Mouse (Mus musculus) forebrain, embryonic 11.5 days (tissue): ENCODE data around the gene Map3k10. TPM values are rescaled to one million over a fixed set of nuclear protein-coding genes. Genes with fewer than 3 reads are reported as not detected.

ENCODE experiments used
- ATAC-seq: fragments of 200-750 bp; cut with Nextera tagmentation; replicated peaks from 2 replicates; pipeline ENCODE4 v1.8.0; 2017; ENCODE audit warnings: moderate TSS enrichment; ENCODE audit not compliant: low FRiP score
- DNase-seq: peaks from one replicate; pipeline ENCODE4 v3.0.0-alpha.2; 2017; ENCODE audit warnings: low spot score
- H3K27ac ChIP-seq: fragments of 300-500 bp; sonication (generic); 2 replicates; pipeline ENCODE4 v1.5.1; 2014; ENCODE audit warnings: low read depth, low read length
- H3K27me3 ChIP-seq: fragments of 300-500 bp; sonication (generic); 2 replicates; pipeline ENCODE4 v1.6.1; 2014; ENCODE audit warnings: mild to moderate bottlenecking, low read length, mixed read lengths; ENCODE audit not compliant: control insufficient read depth, insufficient read depth
- H3K36me3 ChIP-seq: fragments of 300-500 bp; sonication (generic); 2 replicates; pipeline ENCODE4 v1.6.1; 2014; ENCODE audit warnings: mild to moderate bottlenecking, low read length, moderate library complexity, mixed read lengths; ENCODE audit not compliant: control insufficient read depth, insufficient read depth
- H3K4me1 ChIP-seq: fragments of 300-500 bp; sonication (generic); replicated peaks from 2 replicates; pipeline ENCODE4 v1.6.1; 2014; ENCODE audit warnings: low read length, mixed read lengths; ENCODE audit not compliant: control insufficient read depth, insufficient read depth
- H3K4me2 ChIP-seq: fragments of 300-500 bp; sonication (generic); 2 replicates; pipeline ENCODE4 v1.6.1; 2014; ENCODE audit warnings: low read depth, mild to moderate bottlenecking, low read length, moderate library complexity, mixed read lengths; ENCODE audit not compliant: severe bottlenecking
- H3K4me3 ChIP-seq: fragments of 300-500 bp; sonication (generic); 2 replicates; pipeline ENCODE4 v1.5.1; 2014; ENCODE audit warnings: low read depth, low read length
- H3K9ac ChIP-seq: fragments of 300-500 bp; sonication (generic); 2 replicates; pipeline ENCODE4 v1.6.1; 2014; ENCODE audit warnings: low read length
- H3K9me3 ChIP-seq: fragments of 300-500 bp; sonication (generic); 2 replicates; pipeline ENCODE4 v1.6.1; 2016; ENCODE audit warnings: low read length, mixed read lengths; ENCODE audit not compliant: control insufficient read depth
- WGBS: fragments of 180-500 bp; shearing (Covaris S2); extraction: QIAGEN DNeasy Blood & Tissue Kit; methylation state at CpG from one replicate; pipeline ENCODE4 v1.1.7; 2014; 5-methylcytosine and 5-hydroxymethylcytosine counted together
- polyA plus RNA-seq: library from polyadenylated mRNA; unstranded; fragments of >200 nt; fragmentation: Nextera tagmentation; extraction: Ambion mirVana; gene quantifications from 2 replicates; pipeline ENCODE4 v1.2.1, GENCODE M21; 2014

Map3k10 gene
- polyA plus RNA-seq, 1 experiment from 2014 or later: 10.3 TPM

DNA sequence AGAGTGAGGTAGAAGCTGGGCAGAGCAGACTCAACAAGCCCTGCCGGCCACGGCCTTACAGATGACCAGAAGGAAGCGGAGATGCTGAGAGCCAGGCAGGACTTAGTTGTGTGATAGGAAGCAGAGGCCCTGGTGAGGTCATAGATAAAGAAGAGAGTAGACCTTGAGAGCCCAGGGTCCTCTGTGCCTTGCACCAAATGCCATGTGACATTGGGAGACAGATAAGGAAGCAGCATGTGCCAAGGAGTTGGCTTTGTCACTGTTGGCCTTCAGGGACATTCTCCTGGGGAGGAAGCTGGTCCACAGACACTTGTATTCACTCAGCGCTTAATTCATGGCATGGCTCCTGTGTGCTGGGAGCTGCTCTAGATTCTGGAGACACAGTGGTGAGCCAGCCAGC is 65.1 kb downstream of the Map3k10 start:
- 96% methylated on average over 4 of the region's 4 CpGs for WGBS
- Histone ChIP-seq H3K27ac (no peak overlapping the region), H3K4me2 (no peak overlapping the region), H3K27me3 (no peaks in the 10 kb centered on the region), H3K9me3 (no peaks in the 10 kb centered on the region), H3K4me3 (no peak overlapping the region), H3K9ac (no peak overlapping the region), H3K4me1 (peaks cover 2% of the 10 kb centered on the region; the same call in 1 of the 2 replicates), H3K36me3 (no peaks in the 10 kb centered on the region; the same call in 1 of the 2 replicates)
- ATAC-seq (no peak), DNase-seq (no peak)

DNA sequence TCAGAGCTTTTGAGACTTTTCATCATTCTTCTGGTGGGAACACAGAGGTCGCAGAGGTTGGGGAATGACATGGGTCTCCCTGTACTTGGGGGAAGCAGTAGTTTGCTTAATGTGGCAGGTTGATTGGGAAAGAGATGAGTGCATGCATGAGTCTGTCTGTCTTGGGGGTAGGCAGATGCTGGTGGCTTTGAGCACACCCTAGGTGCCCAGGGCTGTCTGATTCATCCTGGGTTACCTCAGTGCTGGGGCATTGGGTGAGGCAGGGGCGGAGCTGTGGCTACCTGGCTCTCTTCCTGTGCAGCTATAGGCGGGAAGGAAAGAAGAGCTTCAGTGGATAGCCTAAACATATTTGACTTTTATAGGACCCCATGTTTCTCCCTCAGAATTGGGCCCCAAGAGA is 66.3 kb downstream of the Map3k10 start:
- no peaks in the 10 kb centered on the region; the same call in 1 of the 2 replicates for H3K4me1 ChIP-seq
- H3K9ac ChIP-seq: no peak overlapping the region
- no peak for DNase-seq
- H3K27me3 ChIP-seq: no peaks in the 10 kb centered on the region
- no peak overlapping the region for H3K4me3 ChIP-seq
- WGBS: 86% methylated on average over 3 of the region's 3 CpGs
- ATAC-seq: no peak
- no peaks in the 10 kb centered on the region for H3K9me3 ChIP-seq
- no peak overlapping the region for H3K27ac ChIP-seq
- no peaks in the 10 kb centered on the region; the same call in 1 of the 2 replicates for H3K36me3 ChIP-seq
- H3K4me2 ChIP-seq: no peak overlapping the region

DNA sequence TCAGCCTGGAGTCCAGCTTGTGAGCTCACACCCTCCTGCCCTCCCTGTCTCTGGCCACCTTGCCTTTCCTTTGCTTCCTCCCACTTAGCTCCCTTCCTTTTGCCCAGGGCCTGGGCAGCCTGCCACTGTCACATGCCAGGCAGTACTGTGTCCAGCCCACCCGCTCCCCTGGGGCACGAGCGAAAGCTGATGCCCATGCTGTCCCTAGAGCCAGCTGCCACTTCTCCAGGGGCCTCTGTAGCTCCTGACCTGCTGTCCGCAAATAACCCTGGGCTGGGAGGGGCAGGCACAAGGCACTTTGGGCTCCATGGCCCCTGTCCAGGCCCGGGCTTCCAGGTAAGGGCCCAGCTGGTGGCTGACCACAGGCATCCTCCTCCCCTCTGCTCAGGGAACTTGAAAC is 66.8 kb downstream of the Map3k10 start:
- WGBS: 92% methylated on average over 5 of the region's 5 CpGs
- Histone ChIP-seq H3K9me3 (no peaks in the 10 kb centered on the region), H3K36me3 (no peaks in the 10 kb centered on the region; the same call in 1 of the 2 replicates), H3K4me3 (no peak overlapping the region), H3K4me1 (no peaks in the 10 kb centered on the region), H3K27me3 (no peaks in the 10 kb centered on the region), H3K4me2 (no peak overlapping the region), H3K27ac (no peak overlapping the region), H3K9ac (no peak overlapping the region)
- DNase-seq (no peak), ATAC-seq (no peak)

DNA sequence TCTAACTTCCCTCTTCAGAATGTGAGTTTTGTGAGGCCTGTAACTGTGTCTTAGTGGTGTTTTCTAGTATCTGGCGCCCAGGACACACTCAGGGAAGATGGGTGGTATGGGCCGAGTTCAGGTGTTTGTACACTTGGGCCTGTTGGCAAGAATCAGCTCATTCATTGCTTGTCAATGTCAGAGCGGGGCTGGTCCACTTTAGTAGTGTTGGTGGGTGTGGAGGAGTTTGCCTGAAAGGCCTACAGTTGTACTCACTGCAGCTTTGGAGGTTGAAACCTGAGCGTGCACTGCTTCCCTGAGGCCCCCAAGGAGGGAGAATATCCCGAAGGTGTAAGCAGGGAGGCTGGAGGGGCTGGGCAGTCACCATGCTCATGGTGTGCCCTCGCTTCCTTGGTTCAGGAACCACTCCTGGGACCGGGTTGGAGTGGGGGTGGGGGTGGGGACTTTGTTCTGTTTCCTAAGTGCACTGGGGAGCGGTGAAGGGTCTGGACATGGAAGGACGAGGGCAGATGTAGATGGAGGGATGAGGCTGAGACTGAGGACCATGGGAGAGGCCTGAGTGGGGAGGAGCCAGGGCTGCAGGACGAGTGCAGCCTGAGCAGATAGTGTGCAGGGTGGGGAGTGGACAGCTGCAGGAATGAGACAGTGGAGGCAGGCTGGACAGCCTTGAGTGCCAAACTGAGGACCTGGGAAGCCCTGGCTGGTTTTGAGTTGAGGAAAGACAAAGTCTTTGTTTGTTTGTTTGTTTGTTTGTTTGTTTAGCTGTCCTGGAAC is 67.7 kb downstream of the Map3k10 start:
- Histone ChIP-seq H3K4me2 (no peak overlapping the region), H3K4me3 (no peak overlapping the region), H3K9ac (no peak overlapping the region), H3K9me3 (no peaks in the 10 kb centered on the region), H3K27ac (no peak overlapping the region), H3K36me3 (no peaks in the 10 kb centered on the region; the same call in 1 of the 2 replicates), H3K4me1 (no peaks in the 10 kb centered on the region), H3K27me3 (no peaks in the 10 kb centered on the region)
- 69% methylated on average over 10 of the region's 10 CpGs for WGBS
- no peak for ATAC-seq
- DNase-seq: no peak

Other genes starting within 250 kb of the Map3k10 start
- gene Sptbn4, start 226.9 kb downstream of the Map3k10 start, polyA plus RNA-seq: 0.19 and 0.28 TPM in 2 replicates
- gene Blvrb, start 226.6 kb downstream of the Map3k10 start, polyA plus RNA-seq: 34.4 and 38.0 TPM in 2 replicates
- 23.0 and 23.4 TPM in 2 replicates for gene Sertad3, start 200.8 kb downstream of the Map3k10 start, polyA plus RNA-seq
- gene Sertad1, start 187.7 kb downstream of the Map3k10 start, polyA plus RNA-seq: 16.3 and 18.2 TPM in 2 replicates
- 1.2 and 1.3 TPM in 2 replicates for gene Prx, start 175.3 kb downstream of the Map3k10 start, polyA plus RNA-seq
- 0.52 and 0.93 TPM in 2 replicates for gene Hipk4, start 151.3 kb downstream of the Map3k10 start, polyA plus RNA-seq
- gene Pld3, start 121.4 kb downstream of the Map3k10 start, polyA plus RNA-seq: 52.1 and 56.4 TPM in 2 replicates
- gene 2310022A10Rik, start 121.4 kb downstream of the Map3k10 start, polyA plus RNA-seq: 34.0 and 34.1 TPM in 2 replicates
- gene Akt2, start 83.0 kb downstream of the Map3k10 start, polyA plus RNA-seq: 72.3 and 75.2 TPM in 2 replicates
- gene Ttc9b, start 20.7 kb downstream of the Map3k10 start, polyA plus RNA-seq: 12.6 and 13.9 TPM in 2 replicates
- 7.8 and 10.3 TPM in 2 replicates for gene Zfp607b, start 14.7 kb upstream of the Map3k10 start, polyA plus RNA-seq
- 93.9 and 94.3 TPM in 2 replicates for gene Zfp60, start 56.8 kb upstream of the Map3k10 start, polyA plus RNA-seq
- 3.1 and 3.3 TPM in 2 replicates for gene Zfp626, start 132.6 kb upstream of the Map3k10 start, polyA plus RNA-seq
- gene Zfp59, start 164.0 kb upstream of the Map3k10 start, polyA plus RNA-seq: 12.8 and 13.9 TPM in 2 replicates
- gene Zfp607a, start 182.9 kb upstream of the Map3k10 start, polyA plus RNA-seq: 4.4 and 4.7 TPM in 2 replicates